Mouse (Mus musculus) neural tube, embryonic 14.5 days (tissue): ENCODE measurements at regions not wholly inside any gene's neighbourhood (a gene's known extent, or its start where the extent isn't known, plus 50 kb on each side); places are given as distances from the start of the nearest gene placed in this dataset.

Experiments
- ATAC-seq: fragments of 200-750 bp; cut with Nextera tagmentation; 2 replicates; pipeline ENCODE4 v1.8.0; 2017; ENCODE audit warnings: low read depth, mild to moderate bottlenecking, moderate TSS enrichment, moderate library complexity
- H3K27ac ChIP-seq: fragments of 300-500 bp; sonication (generic); 2 replicates; pipeline ENCODE4 v1.5.1; 2014; ENCODE audit warnings: low read depth, mild to moderate bottlenecking, control low read depth, low read length, moderate library complexity, mixed read lengths
- H3K27me3 ChIP-seq: fragments of 300-500 bp; sonication (generic); 2 replicates; pipeline ENCODE4 v1.6.1; 2014; ENCODE audit warnings: low read length; ENCODE audit not compliant: control insufficient read depth, insufficient read depth
- H3K36me3 ChIP-seq: fragments of 300-500 bp; sonication (generic); 2 replicates; pipeline ENCODE4 v1.6.1; 2014; ENCODE audit warnings: low read length, mixed read lengths; ENCODE audit not compliant: control insufficient read depth, insufficient read depth
- H3K4me1 ChIP-seq: fragments of 300-500 bp; sonication (generic); 2 replicates; pipeline ENCODE4 v1.6.1; 2014; ENCODE audit warnings: low read length; ENCODE audit not compliant: control insufficient read depth, insufficient read depth
- H3K4me2 ChIP-seq: fragments of 300-500 bp; sonication (generic); 2 replicates; pipeline ENCODE4 v1.6.1; 2014; ENCODE audit warnings: mild to moderate bottlenecking, low read depth, low read length, control low read depth
- H3K4me3 ChIP-seq: fragments of 300-500 bp; sonication (generic); 2 replicates; pipeline ENCODE4 v1.5.1; 2014; ENCODE audit warnings: low read depth, low read length, control low read depth, mixed read lengths
- H3K9ac ChIP-seq: fragments of 300-500 bp; sonication (generic); replicated peaks from 2 replicates; pipeline ENCODE4 v1.6.1; 2014; ENCODE audit warnings: low read depth, mild to moderate bottlenecking, control low read depth, low read length, mixed read lengths
- H3K9me3 ChIP-seq: fragments of 300-500 bp; sonication (generic); 2 replicates; pipeline ENCODE4 v1.6.1; 2016; ENCODE audit warnings: low read length; ENCODE audit not compliant: control insufficient read depth
- WGBS: fragments of 180-500 bp; shearing (Covaris S2); extraction: QIAGEN DNeasy Blood & Tissue Kit; methylation state at CpG from one replicate; pipeline ENCODE4 v1.1.7; 2014; 5-methylcytosine and 5-hydroxymethylcytosine counted together

DNA sequence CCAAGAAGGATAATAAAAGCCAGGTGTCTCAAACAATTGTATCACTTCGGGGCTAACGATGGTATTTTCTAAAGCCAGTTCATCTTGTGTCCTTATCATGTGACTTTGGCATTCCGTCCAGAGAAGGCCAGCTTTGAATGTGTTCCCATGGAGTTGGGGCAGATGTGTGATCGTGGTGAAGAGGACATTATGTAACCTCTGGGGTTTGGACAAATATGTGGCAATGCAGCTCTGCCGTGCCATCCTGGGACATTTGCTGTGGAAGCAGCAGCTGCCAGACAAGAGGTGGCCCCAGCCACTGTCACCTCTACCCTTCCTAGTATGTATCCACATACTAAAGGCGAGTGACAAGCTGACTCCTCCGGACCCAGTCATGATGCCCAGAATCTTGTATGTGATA, 60.8 kb upstream of the Prok2 start:
- Histone ChIP-seq H3K4me1 (no peaks in the 10 kb centered on the region), H3K9me3 (no peaks in the 10 kb centered on the region), H3K27me3 (no peaks in the 10 kb centered on the region), H3K27ac (no peak overlapping the region), H3K4me2 (no peak overlapping the region), H3K4me3 (no peak overlapping the region), H3K9ac (no peak overlapping the region), H3K36me3 (no peaks in the 10 kb centered on the region)
- 72% methylated on average over 7 of the region's 7 CpGs for WGBS
- no peak for ATAC-seq

GRCm38 (mm10) chr6:99785212-99785611, 59.0 kb upstream of the Prok2 start:
- no peaks in the 10 kb centered on the region for H3K36me3 ChIP-seq
- H3K4me2 ChIP-seq: no peak overlapping the region
- H3K9me3 ChIP-seq: no peaks in the 10 kb centered on the region
- H3K9ac ChIP-seq: no peak overlapping the region
- no peaks in the 10 kb centered on the region for H3K4me1 ChIP-seq
- no peak overlapping the region for H3K27ac ChIP-seq
- H3K4me3 ChIP-seq: no peak overlapping the region
- 80% methylated on average over 6 of the region's 6 CpGs for WGBS
- ATAC-seq: no peak
- no peaks in the 10 kb centered on the region for H3K27me3 ChIP-seq

GRCm38 (mm10) chr6:99784804-99785203, 58.6 kb upstream of the Prok2 start:
- Histone ChIP-seq H3K4me3 (no peak overlapping the region), H3K36me3 (no peaks in the 10 kb centered on the region), H3K4me1 (no peaks in the 10 kb centered on the region), H3K4me2 (no peak overlapping the region), H3K27ac (no peak overlapping the region), H3K27me3 (no peaks in the 10 kb centered on the region), H3K9me3 (no peaks in the 10 kb centered on the region), H3K9ac (no peak overlapping the region)
- no peak for ATAC-seq
- 79% methylated on average over 3 of the region's 3 CpGs for WGBS

GRCm38 (mm10) chr6:99784285-99784684, 58.1 kb upstream of the Prok2 start:
- H3K4me3 ChIP-seq: no peak overlapping the region
- H3K27ac ChIP-seq: no peak overlapping the region
- H3K36me3 ChIP-seq: no peaks in the 10 kb centered on the region
- WGBS: 61% methylated on average over 8 of the region's 8 CpGs
- no peak overlapping the region for H3K9ac ChIP-seq
- no peaks in the 10 kb centered on the region for H3K27me3 ChIP-seq
- H3K4me1 ChIP-seq: no peaks in the 10 kb centered on the region
- no peak for ATAC-seq
- no peak overlapping the region for H3K4me2 ChIP-seq
- H3K9me3 ChIP-seq: no peaks in the 10 kb centered on the region

- no peaks in the 10 kb centered on the region for H3K4me1 ChIP-seq
- H3K27me3 ChIP-seq: no peaks in the 10 kb centered on the region
- no peak overlapping the region for H3K27ac ChIP-seq
- H3K9ac ChIP-seq: no peak overlapping the region
- H3K9me3 ChIP-seq: no peaks in the 10 kb centered on the region
- no peak overlapping the region for H3K4me2 ChIP-seq
- no peaks in the 10 kb centered on the region for H3K36me3 ChIP-seq
- ATAC-seq: no peak
- WGBS: 84% methylated on average over 2 of the region's 2 CpGs
- no peak overlapping the region for H3K4me3 ChIP-seq
Measured at GRCm38 (mm10) chr6:99782996-99783395, 56.8 kb upstream of the Prok2 start.
